Mouse (Mus musculus): ENCODE measurements at regions not wholly inside any gene's neighbourhood (a gene's known extent, or its start where the extent isn't known, plus 50 kb on each side); places are given as distances from the start of the nearest gene placed in this dataset.

- TF ChIP-seq CTCF (IDR thresholded peaks at IDR 0.05; ENCODE audit: extremely low read depth, insufficient read depth, insufficient read length, insufficient replicate concordance) (no peak), POLR2A (IDR thresholded peaks at IDR 0.05; ENCODE audit: low read depth, low read length) (no peak)
Observed at GRCm38 (mm10) chr3:6118721-6119120, 368.1 kb downstream of the Gm8797 start.
